Mouse (Mus musculus): ENCODE results near the gene Sbpl. TPM values are rescaled to one million over a fixed set of nuclear protein-coding genes. Genes with fewer than 3 reads are reported as not detected.

Sbpl gene
- polyA plus RNA-seq, 1 experiment from 2014 or later = not detected

- Histone ChIP-seq H3K9ac (ENCODE audit: low read depth, low read length) (peak overlapping the region; percentile 26; the same call in 1 of the 2 replicates), H3K4me2 (peak overlapping the region; percentile 48), H3K4me1 (replicated peaks; ENCODE audit: control insufficient read depth, insufficient read depth, low read length) (peaks cover 8% of the 10 kb centered on the region), H3K27me3 (replicated peaks; ENCODE audit: control insufficient read depth, insufficient read depth, low read length) (no peaks in the 10 kb centered on the region), H3K9me3 (ENCODE audit: control insufficient read depth, low read length) (no peaks in the 10 kb centered on the region), H3K36me3 (ENCODE audit: control insufficient read depth, insufficient read depth, low read length) (no peaks in the 10 kb centered on the region), H3K4me3 (ENCODE audit: low read depth, low read length) (no peak overlapping the region), H3K27ac (ENCODE audit: low read depth, low read length) (no peak overlapping the region)
- 67% methylated on average over 9 of the region's 9 CpGs for WGBS
- ATAC-seq (replicated peaks; ENCODE audit: low FRiP score) = peak; percentile 37
- peak; percentile 35 for DNase-seq (ENCODE audit: low spot score)
Observed at GRCm38 (mm10) chr17:23992789-23993553, 37.9 kb upstream of the Sbpl start.

GRCm38 (mm10) chr17:23989802-23990201, 34.7 kb upstream of the Sbpl start:
- peaks cover 8% of the 10 kb centered on the region for H3K4me1 ChIP-seq (replicated peaks; ENCODE audit: control insufficient read depth, insufficient read depth, low read length)
- H3K9ac ChIP-seq (ENCODE audit: low read depth, low read length) = no peak overlapping the region
- ATAC-seq (replicated peaks; ENCODE audit: low FRiP score) = no peak
- 42% methylated on average over 2 of the region's 2 CpGs for WGBS
- DNase-seq (ENCODE audit: low spot score) = no peak
- no peak overlapping the region for H3K27ac ChIP-seq (ENCODE audit: low read depth, low read length)
- no peak overlapping the region for H3K4me2 ChIP-seq
- no peaks in the 10 kb centered on the region for H3K9me3 ChIP-seq (ENCODE audit: control insufficient read depth, low read length)
- H3K36me3 ChIP-seq (ENCODE audit: control insufficient read depth, insufficient read depth, low read length) = no peaks in the 10 kb centered on the region
- no peak overlapping the region for H3K4me3 ChIP-seq (ENCODE audit: low read depth, low read length)
- H3K27me3 ChIP-seq (replicated peaks; ENCODE audit: control insufficient read depth, insufficient read depth, low read length) = no peaks in the 10 kb centered on the region

- no peaks in the 10 kb centered on the region for H3K36me3 ChIP-seq (ENCODE audit: control insufficient read depth, insufficient read depth, low read length)
- no peak overlapping the region for H3K9ac ChIP-seq (ENCODE audit: low read depth, low read length)
- no peak for ATAC-seq (replicated peaks; ENCODE audit: low FRiP score)
- no peak overlapping the region for H3K27ac ChIP-seq (ENCODE audit: low read depth, low read length)
- 79% methylated on average over 1 of the region's 1 CpGs for WGBS
- H3K4me3 ChIP-seq (ENCODE audit: low read depth, low read length) = no peak overlapping the region
- no peak overlapping the region for H3K4me2 ChIP-seq
- no peak for DNase-seq (ENCODE audit: low spot score)
- H3K4me1 ChIP-seq (replicated peaks; ENCODE audit: control insufficient read depth, insufficient read depth, low read length) = no peaks in the 10 kb centered on the region
- H3K9me3 ChIP-seq (ENCODE audit: control insufficient read depth, low read length) = no peaks in the 10 kb centered on the region
- H3K27me3 ChIP-seq (replicated peaks; ENCODE audit: control insufficient read depth, insufficient read depth, low read length) = no peaks in the 10 kb centered on the region
Observed at GRCm38 (mm10) chr17:23984989-23985388, 29.9 kb upstream of the Sbpl start.

GRCm38 (mm10) chr17:23982912-23983311, 27.8 kb upstream of the Sbpl start:
- DNase-seq (ENCODE audit: low spot score) = no peak
- no peaks in the 10 kb centered on the region for H3K36me3 ChIP-seq (ENCODE audit: control insufficient read depth, insufficient read depth, low read length)
- H3K4me3 ChIP-seq (ENCODE audit: low read depth, low read length) = no peak overlapping the region
- H3K27ac ChIP-seq (ENCODE audit: low read depth, low read length) = no peak overlapping the region
- H3K9me3 ChIP-seq (ENCODE audit: control insufficient read depth, low read length) = no peaks in the 10 kb centered on the region
- no peaks in the 10 kb centered on the region for H3K27me3 ChIP-seq (replicated peaks; ENCODE audit: control insufficient read depth, insufficient read depth, low read length)
- H3K4me1 ChIP-seq (replicated peaks; ENCODE audit: control insufficient read depth, insufficient read depth, low read length) = no peaks in the 10 kb centered on the region
- ATAC-seq (replicated peaks; ENCODE audit: low FRiP score) = no peak
- H3K4me2 ChIP-seq = no peak overlapping the region
- no peak overlapping the region for H3K9ac ChIP-seq (ENCODE audit: low read depth, low read length)
- 44% methylated on average over 4 of the region's 4 CpGs for WGBS

- ATAC-seq (replicated peaks; ENCODE audit: low FRiP score) = no peak
- no peak within 1 kb of the TSS for H3K27ac ChIP-seq (ENCODE audit: low read depth, low read length)
- 69% methylated on average over 10 of the region's 10 CpGs for WGBS
Observed at GRCm38 (mm10) chr17:23980297-23980909, 25.3 kb upstream of the Sbpl start, which contains the start of gene Prss30. Prss30 (minus strand) TSS chr17:23980566.

GRCm38 (mm10) chr17:23979471-23979870, 24.4 kb upstream of the Sbpl start:
- DNase-seq (ENCODE audit: low spot score) (no peak), ATAC-seq (replicated peaks; ENCODE audit: low FRiP score) (no peak)

More at GRCm38 (mm10) chr17:23980297-23980909, 25.3 kb upstream of the Sbpl start, which contains the start of gene Prss30:
- DNase-seq (ENCODE audit: low spot score) = no peak
- H3K9me3 ChIP-seq (ENCODE audit: control insufficient read depth, low read length) = no peaks in the 10 kb centered on the region
- H3K4me2 ChIP-seq = no peak within 1 kb of the TSS
- no peak within 1 kb of the TSS for H3K4me3 ChIP-seq (ENCODE audit: low read depth, low read length)
- H3K27me3 ChIP-seq (replicated peaks; ENCODE audit: control insufficient read depth, insufficient read depth, low read length) = no peaks in the 10 kb centered on the region
- H3K4me1 ChIP-seq (replicated peaks; ENCODE audit: control insufficient read depth, insufficient read depth, low read length) = no peaks in the 10 kb centered on the region
- H3K36me3 ChIP-seq (ENCODE audit: control insufficient read depth, insufficient read depth, low read length) = no peaks in the 10 kb centered on the region
- no peak within 1 kb of the TSS for H3K9ac ChIP-seq (ENCODE audit: low read depth, low read length)

GRCm38 (mm10) chr17:23976665-23977064, 21.6 kb upstream of the Sbpl start:
- H3K4me1 ChIP-seq (replicated peaks; ENCODE audit: control insufficient read depth, insufficient read depth, low read length) = no peaks in the 10 kb centered on the region
- no peak overlapping the region for H3K4me2 ChIP-seq
- WGBS = 82% methylated on average over 4 of the region's 4 CpGs
- H3K9me3 ChIP-seq (ENCODE audit: control insufficient read depth, low read length) = no peaks in the 10 kb centered on the region
- no peaks in the 10 kb centered on the region for H3K27me3 ChIP-seq (replicated peaks; ENCODE audit: control insufficient read depth, insufficient read depth, low read length)
- ATAC-seq (replicated peaks; ENCODE audit: low FRiP score) (no peak), DNase-seq (ENCODE audit: low spot score) (no peak)
- H3K4me3 ChIP-seq (ENCODE audit: low read depth, low read length) = no peak overlapping the region
- no peak overlapping the region for H3K27ac ChIP-seq (ENCODE audit: low read depth, low read length)
- no peaks in the 10 kb centered on the region for H3K36me3 ChIP-seq (ENCODE audit: control insufficient read depth, insufficient read depth, low read length)
- H3K9ac ChIP-seq (ENCODE audit: low read depth, low read length) = no peak overlapping the region

More at GRCm38 (mm10) chr17:23979471-23979870, 24.4 kb upstream of the Sbpl start:
- no peak overlapping the region for H3K4me3 ChIP-seq (ENCODE audit: low read depth, low read length)
- no peak overlapping the region for H3K9ac ChIP-seq (ENCODE audit: low read depth, low read length)
- H3K9me3 ChIP-seq (ENCODE audit: control insufficient read depth, low read length) = no peaks in the 10 kb centered on the region
- 59% methylated on average over 3 of the region's 3 CpGs for WGBS
- H3K4me2 ChIP-seq = no peak overlapping the region
- H3K27ac ChIP-seq (ENCODE audit: low read depth, low read length) = no peak overlapping the region
- no peaks in the 10 kb centered on the region for H3K36me3 ChIP-seq (ENCODE audit: control insufficient read depth, insufficient read depth, low read length)
- H3K27me3 ChIP-seq (replicated peaks; ENCODE audit: control insufficient read depth, insufficient read depth, low read length) = no peaks in the 10 kb centered on the region
- H3K4me1 ChIP-seq (replicated peaks; ENCODE audit: control insufficient read depth, insufficient read depth, low read length) = no peaks in the 10 kb centered on the region

- Histone ChIP-seq H3K4me2 (no peak overlapping the region), H3K27me3 (replicated peaks; ENCODE audit: control insufficient read depth, insufficient read depth, low read length) (no peaks in the 10 kb centered on the region), H3K4me1 (replicated peaks; ENCODE audit: control insufficient read depth, insufficient read depth, low read length) (no peaks in the 10 kb centered on the region), H3K4me3 (ENCODE audit: low read depth, low read length) (no peak overlapping the region), H3K9me3 (ENCODE audit: control insufficient read depth, low read length) (no peaks in the 10 kb centered on the region), H3K36me3 (ENCODE audit: control insufficient read depth, insufficient read depth, low read length) (no peaks in the 10 kb centered on the region), H3K9ac (ENCODE audit: low read depth, low read length) (no peak overlapping the region), H3K27ac (ENCODE audit: low read depth, low read length) (no peak overlapping the region)
- 74% methylated on average over 9 of the region's 9 CpGs for WGBS
- DNase-seq (ENCODE audit: low spot score) (no peak), ATAC-seq (replicated peaks; ENCODE audit: low FRiP score) (no peak)
Observed at GRCm38 (mm10) chr17:23971315-23971714, 16.2 kb upstream of the Sbpl start.

GRCm38 (mm10) chr17:23969231-23969630, 14.2 kb upstream of the Sbpl start:
- no peaks in the 10 kb centered on the region for H3K9me3 ChIP-seq (ENCODE audit: control insufficient read depth, low read length)
- no peak for ATAC-seq (replicated peaks; ENCODE audit: low FRiP score)
- peak; percentile 60 for DNase-seq (ENCODE audit: low spot score)

More at GRCm38 (mm10) chr17:23969231-23969630, 14.2 kb upstream of the Sbpl start:
- no peak overlapping the region for H3K4me2 ChIP-seq
- H3K27me3 ChIP-seq (replicated peaks; ENCODE audit: control insufficient read depth, insufficient read depth, low read length) = no peaks in the 10 kb centered on the region
- WGBS = 0% methylated on average over 1 of the region's 1 CpGs
- H3K4me3 ChIP-seq (ENCODE audit: low read depth, low read length) = no peak overlapping the region
- no peak overlapping the region for H3K27ac ChIP-seq (ENCODE audit: low read depth, low read length)
- H3K36me3 ChIP-seq (ENCODE audit: control insufficient read depth, insufficient read depth, low read length) = no peaks in the 10 kb centered on the region
- H3K4me1 ChIP-seq (replicated peaks; ENCODE audit: control insufficient read depth, insufficient read depth, low read length) = no peaks in the 10 kb centered on the region
- no peak overlapping the region for H3K9ac ChIP-seq (ENCODE audit: low read depth, low read length)
